Mouse (Mus musculus): Measurements from ENCODE around the gene Hjurp. TPM values are rescaled to one million over a fixed set of nuclear protein-coding genes. Genes with fewer than 3 reads are reported as not detected.
A peak's percentile ranks its signal among the peaks of the same experiment; 100 is the strongest.
"Not testable (repeated sequence)": the region's sequence is repeated elsewhere in the genome, so short reads cannot be mapped to it uniquely, and the experiment has no call there.

Gene Hjurp
- polyA plus RNA-seq, 1 experiment from 2014 or later, result 155 TPM

DNA sequence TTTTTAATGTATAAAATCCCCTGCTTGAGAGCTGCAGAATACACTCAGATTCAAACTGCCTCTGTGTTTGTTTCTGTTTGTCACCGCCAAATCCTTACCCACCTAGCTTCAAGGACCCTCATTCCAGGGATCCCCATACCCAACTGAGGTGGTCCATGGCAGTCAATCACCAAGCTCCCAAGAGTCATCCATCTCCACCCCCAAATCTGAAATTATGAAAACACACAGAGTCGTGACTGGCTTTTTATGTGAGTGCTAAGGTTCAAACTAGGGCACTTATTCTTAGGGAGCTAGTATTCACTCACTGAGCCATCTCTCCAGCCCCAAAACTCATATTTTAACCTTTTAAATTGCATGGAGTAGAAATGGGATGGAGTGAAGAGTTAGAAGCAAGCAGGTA, 52.1 kb downstream of the Hjurp start:
- not testable (repeated sequence) for H3K4me1 ChIP-seq; H3K27me3 ChIP-seq (ENCODE audit: insufficient read depth, poor library complexity, severe bottlenecking); H3K4me3 ChIP-seq; H3K27ac ChIP-seq; H3K36me3 ChIP-seq
- peak; percentile 76 for DNase-seq (ENCODE audit: low spot score)
- WGBS, result 33% methylated on average over 2 of the region's 2 CpGs
- H3K9me3 ChIP-seq, result peaks cover 51% of the 10 kb centered on the region

DNA sequence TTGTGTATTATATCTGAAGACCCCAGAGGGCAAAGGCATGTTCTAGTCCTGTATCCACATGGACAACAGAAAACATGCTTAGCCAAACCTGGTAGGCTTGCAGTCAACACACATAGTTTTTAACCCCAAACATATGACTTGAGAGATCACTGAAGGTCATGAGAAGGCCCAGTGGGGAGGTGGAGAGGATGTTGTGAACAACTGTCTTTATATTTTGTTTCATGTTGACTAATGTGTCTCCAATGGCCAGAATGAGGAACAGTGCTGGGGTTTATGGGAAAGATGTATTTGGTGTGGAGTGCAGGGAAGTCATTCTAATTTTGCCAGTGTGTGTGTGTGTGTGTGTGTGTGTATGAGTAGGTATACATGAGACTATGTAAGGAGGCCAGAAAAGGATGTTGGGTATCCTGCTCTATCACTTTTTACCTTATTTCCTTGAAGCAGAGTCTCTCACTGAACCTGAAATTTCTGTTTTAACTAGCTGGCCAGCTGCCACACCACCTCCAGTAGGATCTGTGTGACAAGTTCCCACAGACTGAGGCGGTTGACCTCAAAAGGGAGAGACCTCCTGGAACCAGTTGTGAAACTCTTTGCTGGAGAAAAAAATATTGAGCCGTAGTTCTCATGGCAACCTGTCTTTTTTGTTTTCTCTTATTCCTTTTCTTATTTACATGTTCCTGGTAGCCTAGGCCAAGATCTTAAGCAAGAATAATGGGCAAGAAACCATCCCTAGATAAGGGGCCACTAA, 53.2 kb downstream of the Hjurp start:
- peaks cover 40% of the 10 kb centered on the region for H3K9me3 ChIP-seq
- H3K36me3 ChIP-seq, result no peaks in the 10 kb centered on the region
- H3K4me3 ChIP-seq, result no peak overlapping the region
- 64% methylated on average over 2 of the region's 2 CpGs for WGBS
- peak; percentile 80 for DNase-seq (ENCODE audit: low spot score)
- no peaks in the 10 kb centered on the region for H3K4me1 ChIP-seq
- H3K27ac ChIP-seq, result no peak overlapping the region
- no peaks in the 10 kb centered on the region for H3K27me3 ChIP-seq (ENCODE audit: insufficient read depth, poor library complexity, severe bottlenecking)

DNA sequence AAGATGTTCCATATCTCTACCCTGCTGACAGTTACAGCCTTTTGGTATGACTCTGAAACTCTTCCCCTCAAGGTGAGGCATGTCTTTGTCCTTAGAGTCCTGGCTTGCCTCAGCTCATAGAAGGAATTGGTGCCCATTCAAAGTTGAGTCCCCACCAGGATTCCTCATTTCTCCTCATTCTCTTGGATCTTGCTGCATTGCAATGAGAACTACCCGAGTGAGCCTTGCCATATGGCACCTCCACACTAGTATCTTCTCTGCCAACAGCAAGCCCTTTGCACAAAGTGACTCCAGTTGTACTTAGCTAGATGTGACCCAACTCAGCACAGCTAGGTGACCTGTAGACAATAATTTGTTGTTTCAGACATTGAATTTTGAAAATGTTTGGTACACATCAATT, 53.8 kb downstream of the Hjurp start:
- peak; percentile 86 for DNase-seq (ENCODE audit: low spot score)
- Histone ChIP-seq H3K9me3 (peaks cover 34% of the 10 kb centered on the region), H3K4me1 (no peaks in the 10 kb centered on the region), H3K36me3 (no peaks in the 10 kb centered on the region), H3K4me3 (no peak overlapping the region), H3K27me3 (ENCODE audit: insufficient read depth, poor library complexity, severe bottlenecking) (no peaks in the 10 kb centered on the region), H3K27ac (no peak overlapping the region)
- whole genome bisulfite sequencing, result 44% methylated on average over 1 of the region's 1 CpGs

GRCm38 (mm10) chr1:88223011-88223515, 54.4 kb downstream of the Hjurp start:
- H3K27ac ChIP-seq; H3K27me3 ChIP-seq (ENCODE audit: insufficient read depth, poor library complexity, severe bottlenecking); H3K4me1 ChIP-seq; H3K4me3 ChIP-seq; H3K36me3 ChIP-seq: not testable (repeated sequence)
- peak; percentile 79 for DNase-seq (ENCODE audit: low spot score)
- H3K9me3 ChIP-seq, result peaks cover 28% of the 10 kb centered on the region

- Histone ChIP-seq H3K27ac (no peak overlapping the region), H3K4me3 (no peak overlapping the region), H3K36me3 (no peaks in the 10 kb centered on the region), H3K27me3 (ENCODE audit: insufficient read depth, poor library complexity, severe bottlenecking) (no peaks in the 10 kb centered on the region), H3K9me3 (peaks cover 25% of the 10 kb centered on the region), H3K4me1 (no peaks in the 10 kb centered on the region)
- peak; percentile 64 for DNase-seq (ENCODE audit: low spot score)
- WGBS, result 50% methylated on average over 2 of the region's 2 CpGs
Measured at GRCm38 (mm10) chr1:88222216-88222615, 55.2 kb downstream of the Hjurp start.

DNA sequence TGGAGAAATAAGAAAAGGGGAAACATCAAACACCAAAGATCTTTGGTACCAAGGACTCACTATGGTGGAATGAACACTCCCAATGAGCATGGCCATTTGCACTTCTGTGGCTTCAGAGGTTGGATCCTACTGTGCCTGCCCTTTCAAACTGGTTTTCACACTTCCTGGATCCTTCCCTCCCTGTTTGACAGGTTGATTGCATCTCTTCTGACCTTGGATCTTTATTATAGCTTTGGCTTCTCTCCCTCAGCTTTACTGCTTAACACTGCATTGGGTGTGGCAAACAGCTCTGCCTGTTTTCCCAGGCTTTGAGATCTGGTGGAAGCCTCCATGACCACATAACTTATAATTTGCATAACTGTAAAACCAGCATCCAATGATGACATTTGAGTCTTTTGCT, 57.1 kb downstream of the Hjurp start:
- Histone ChIP-seq H3K27me3 (ENCODE audit: insufficient read depth, poor library complexity, severe bottlenecking) (no peaks in the 10 kb centered on the region), H3K36me3 (no peaks in the 10 kb centered on the region), H3K4me3 (no peak overlapping the region), H3K4me1 (no peaks in the 10 kb centered on the region), H3K9me3 (peaks cover 23% of the 10 kb centered on the region), H3K27ac (no peak overlapping the region)
- peak; percentile 81 for DNase-seq (ENCODE audit: low spot score)

- DNase-seq (ENCODE audit: low spot score), result no peak
- H3K9me3 ChIP-seq, result peaks cover 33% of the 10 kb centered on the region
- WGBS, result 10% methylated on average over 1 of the region's 1 CpGs
- no peak overlapping the region for H3K27ac ChIP-seq
- H3K4me1 ChIP-seq, result no peaks in the 10 kb centered on the region
- no peak overlapping the region for H3K4me3 ChIP-seq
- no peaks in the 10 kb centered on the region for H3K27me3 ChIP-seq (ENCODE audit: insufficient read depth, poor library complexity, severe bottlenecking)
- H3K36me3 ChIP-seq, result no peaks in the 10 kb centered on the region
Measured at GRCm38 (mm10) chr1:88219054-88219453, 58.4 kb downstream of the Hjurp start.

GRCm38 (mm10) chr1:88218591-88218990, 58.8 kb downstream of the Hjurp start:
- peak; percentile 84 for DNase-seq (ENCODE audit: low spot score)
- Histone ChIP-seq H3K4me3 (no peak overlapping the region), H3K36me3 (no peaks in the 10 kb centered on the region), H3K27ac (no peak overlapping the region), H3K9me3 (peaks cover 38% of the 10 kb centered on the region), H3K4me1 (no peaks in the 10 kb centered on the region), H3K27me3 (ENCODE audit: insufficient read depth, poor library complexity, severe bottlenecking) (no peaks in the 10 kb centered on the region)
- WGBS, result 47% methylated on average over 4 of the region's 4 CpGs

GRCm38 (mm10) chr1:88218051-88218450, 59.4 kb downstream of the Hjurp start:
- H3K27ac ChIP-seq, result no peak overlapping the region
- no peak overlapping the region for H3K4me3 ChIP-seq
- H3K27me3 ChIP-seq (ENCODE audit: insufficient read depth, poor library complexity, severe bottlenecking), result no peaks in the 10 kb centered on the region
- no peaks in the 10 kb centered on the region for H3K36me3 ChIP-seq
- peak; percentile 91 for DNase-seq (ENCODE audit: low spot score)
- 70% methylated on average over 9 of the region's 9 CpGs for WGBS
- H3K4me1 ChIP-seq, result no peaks in the 10 kb centered on the region
- peaks cover 43% of the 10 kb centered on the region for H3K9me3 ChIP-seq

- Histone ChIP-seq H3K27me3 (ENCODE audit: insufficient read depth, poor library complexity, severe bottlenecking) (no peaks in the 10 kb centered on the region), H3K4me1 (no peaks in the 10 kb centered on the region), H3K36me3 (no peaks in the 10 kb centered on the region), H3K27ac (no peak overlapping the region), H3K4me3 (no peak overlapping the region), H3K9me3 (peaks cover 48% of the 10 kb centered on the region)
- no peak for DNase-seq (ENCODE audit: low spot score)
- 36% methylated on average over 3 of the region's 3 CpGs for WGBS
Measured at GRCm38 (mm10) chr1:88217576-88217975, 59.9 kb downstream of the Hjurp start.

- Histone ChIP-seq H3K4me3 (no peak overlapping the region), H3K27ac (no peak overlapping the region), H3K4me1 (no peaks in the 10 kb centered on the region), H3K36me3 (no peaks in the 10 kb centered on the region), H3K9me3 (peaks cover 52% of the 10 kb centered on the region), H3K27me3 (ENCODE audit: insufficient read depth, poor library complexity, severe bottlenecking) (no peaks in the 10 kb centered on the region)
- 57% methylated on average over 2 of the region's 2 CpGs for WGBS
- no peak for DNase-seq (ENCODE audit: low spot score)
Measured at GRCm38 (mm10) chr1:88217144-88217543, 60.3 kb downstream of the Hjurp start.

GRCm38 (mm10) chr1:88216551-88216950, 60.9 kb downstream of the Hjurp start:
- Histone ChIP-seq H3K9me3 (peaks cover 58% of the 10 kb centered on the region), H3K27ac (no peak overlapping the region), H3K36me3 (no peaks in the 10 kb centered on the region), H3K4me1 (no peaks in the 10 kb centered on the region), H3K27me3 (ENCODE audit: insufficient read depth, poor library complexity, severe bottlenecking) (no peaks in the 10 kb centered on the region), H3K4me3 (no peak overlapping the region)
- 59% methylated on average over 2 of the region's 2 CpGs for WGBS
- peak; percentile 80 for DNase-seq (ENCODE audit: low spot score)

- Histone ChIP-seq H3K4me3 (no peak overlapping the region), H3K27ac (no peak overlapping the region), H3K27me3 (ENCODE audit: insufficient read depth, poor library complexity, severe bottlenecking) (no peaks in the 10 kb centered on the region), H3K9me3 (peaks cover 61% of the 10 kb centered on the region), H3K4me1 (no peaks in the 10 kb centered on the region), H3K36me3 (no peaks in the 10 kb centered on the region)
- 65% methylated on average over 10 of the region's 10 CpGs for WGBS
- peak; percentile 91 for DNase-seq (ENCODE audit: low spot score)
Measured at GRCm38 (mm10) chr1:88215466-88216380, 61.7 kb downstream of the Hjurp start.
